Mouse (Mus musculus) midbrain, embryonic 10.5 days (tissue): ENCODE results near the gene Ttll8. TPM values are rescaled to one million over a fixed set of nuclear protein-coding genes. Genes with fewer than 3 reads are reported as not detected.
A peak's percentile ranks its signal among the peaks of the same experiment; 100 is the strongest.

ENCODE experiments used
- DNase-seq: peaks from one replicate; pipeline ENCODE4 v3.0.0-alpha.2; 2017; ENCODE audit warnings: low spot score
- H3K27ac ChIP-seq: fragments of 300-500 bp; sonication (generic); replicated peaks from 2 replicates; pipeline ENCODE4 v1.5.1; 2016; ENCODE audit warnings: mild to moderate bottlenecking
- H3K27me3 ChIP-seq: fragments of 300-500 bp; sonication (generic); 2 replicates; pipeline ENCODE4 v1.6.1; 2016; ENCODE audit warnings: low read depth, mild to moderate bottlenecking; ENCODE audit not compliant: poor library complexity, severe bottlenecking
- H3K36me3 ChIP-seq: fragments of 300-500 bp; sonication (generic); 2 replicates; pipeline ENCODE4 v1.6.1; 2016; ENCODE audit warnings: mild to moderate bottlenecking, moderate library complexity
- H3K4me1 ChIP-seq: fragments of 300-500 bp; sonication (generic); 2 replicates; pipeline ENCODE4 v1.6.1; 2016
- H3K4me3 ChIP-seq: fragments of 300-500 bp; sonication (generic); 2 replicates; pipeline ENCODE4 v1.5.1; 2016; ENCODE audit warnings: mild to moderate bottlenecking, moderate library complexity
- H3K9me3 ChIP-seq: fragments of 300-500 bp; sonication (generic); replicated peaks from 2 replicates; pipeline ENCODE4 v1.6.1; 2016; ENCODE audit warnings: mild to moderate bottlenecking
- WGBS: fragments of 180-500 bp; shearing (Covaris S2); methylation state at CpG from one replicate; pipeline ENCODE4 v1.1.7; 2016; 5-methylcytosine and 5-hydroxymethylcytosine counted together
- polyA plus RNA-seq: library from polyadenylated mRNA; unstranded; fragments of >200 nt; fragmentation: Nextera tagmentation; extraction: Ambion mirVana; gene quantifications from 2 replicates; pipeline ENCODE4 v1.2.1, GENCODE M21; 2016

The Ttll8 gene
- polyA plus RNA-seq, 1 experiment from 2014 or later = not detected

DNA sequence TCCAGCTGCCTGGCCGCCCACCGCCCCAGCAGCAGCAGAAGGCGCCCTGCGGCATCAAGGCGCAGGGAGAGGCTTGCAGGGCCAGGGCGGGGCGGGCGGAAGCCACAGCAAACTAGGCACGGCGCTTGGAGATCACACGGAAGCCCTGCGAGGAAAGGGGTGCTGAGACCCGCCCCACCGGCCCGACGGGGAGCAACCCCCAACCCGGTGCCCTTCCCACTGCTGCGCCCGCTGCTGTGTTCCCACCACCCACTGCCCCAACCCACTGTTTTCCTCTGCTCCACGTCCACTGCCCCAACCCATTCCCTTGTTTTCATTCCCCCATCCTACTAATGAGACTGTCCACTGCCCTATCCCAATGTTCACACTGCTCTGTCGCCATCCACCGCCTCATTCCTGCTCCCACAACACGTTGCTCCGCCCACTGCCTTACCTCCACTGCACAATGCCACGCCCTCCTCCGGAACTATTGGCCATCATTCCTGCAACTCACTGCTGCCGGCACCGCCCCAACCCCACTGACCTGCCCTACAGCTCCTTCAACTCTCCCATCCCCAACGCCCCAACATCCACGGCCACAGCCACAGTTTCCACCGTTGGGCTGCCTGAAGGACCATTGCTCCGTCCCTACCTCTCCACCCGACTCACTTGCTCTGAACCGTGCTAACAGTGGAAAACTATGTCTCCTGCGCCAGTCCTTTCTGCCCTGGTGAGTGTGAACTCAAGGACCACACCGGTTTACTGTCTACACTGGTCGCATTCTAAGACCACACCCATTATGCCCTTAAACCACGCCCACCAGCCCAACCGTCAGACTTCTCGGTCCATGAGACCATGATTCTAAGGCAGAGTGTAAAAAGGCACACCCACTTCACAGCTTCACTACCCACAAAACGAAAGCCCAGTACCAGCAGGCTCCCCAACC, 63.2 kb downstream of the Ttll8 start:
- Histone ChIP-seq H3K27ac (peak overlapping the region; percentile 77), H3K27me3 (peaks cover 38% of the 10 kb centered on the region), H3K9me3 (no peaks in the 10 kb centered on the region), H3K36me3 (no peaks in the 10 kb centered on the region), H3K4me1 (peaks cover 22% of the 10 kb centered on the region), H3K4me3 (peak overlapping the region; percentile 62)
- peak; percentile 79 for DNase-seq
- WGBS = 2% methylated on average over 41 of the region's 41 CpGs

- WGBS = 73% methylated on average over 3 of the region's 3 CpGs
- no peak for DNase-seq
- H3K27ac ChIP-seq = no peak overlapping the region
These were observed 64.2 kb downstream of the Ttll8 start for GRCm38 (mm10) chr15:88889994-88890393.

DNA sequence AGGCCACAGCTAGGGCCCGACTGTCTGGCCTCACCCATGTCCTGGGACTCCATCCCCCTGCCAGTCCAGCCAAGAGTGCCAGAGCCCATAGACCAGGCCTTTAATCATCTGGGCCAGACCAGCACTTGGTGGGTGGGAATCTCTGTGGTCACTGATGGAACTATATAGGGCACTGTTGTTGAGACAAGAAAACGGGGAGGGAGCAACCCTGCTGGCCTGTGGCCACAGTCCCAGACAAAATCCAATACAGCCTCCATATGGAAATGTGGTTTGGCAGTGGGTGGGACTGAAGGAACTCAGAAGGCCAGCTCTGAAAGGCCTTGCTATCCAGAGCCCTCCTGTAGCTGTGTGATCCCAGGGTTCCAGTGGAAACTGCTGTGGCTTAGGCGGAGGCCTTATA, 65.2 kb downstream of the Ttll8 start:
- Histone ChIP-seq H3K27ac (no peak overlapping the region), H3K27me3 (peaks cover 38% of the 10 kb centered on the region), H3K4me1 (peaks cover 22% of the 10 kb centered on the region), H3K4me3 (no peak overlapping the region), H3K9me3 (no peaks in the 10 kb centered on the region), H3K36me3 (no peaks in the 10 kb centered on the region)
- WGBS = 87% methylated on average over 3 of the region's 3 CpGs
- DNase-seq = no peak

More at GRCm38 (mm10) chr15:88889994-88890393, 64.2 kb downstream of the Ttll8 start:
- Histone ChIP-seq H3K4me1 (peaks cover 22% of the 10 kb centered on the region), H3K9me3 (no peaks in the 10 kb centered on the region), H3K4me3 (peak overlapping the region; percentile 62; the same call in 1 of the 2 replicates), H3K36me3 (no peaks in the 10 kb centered on the region), H3K27me3 (peaks cover 38% of the 10 kb centered on the region)

DNA sequence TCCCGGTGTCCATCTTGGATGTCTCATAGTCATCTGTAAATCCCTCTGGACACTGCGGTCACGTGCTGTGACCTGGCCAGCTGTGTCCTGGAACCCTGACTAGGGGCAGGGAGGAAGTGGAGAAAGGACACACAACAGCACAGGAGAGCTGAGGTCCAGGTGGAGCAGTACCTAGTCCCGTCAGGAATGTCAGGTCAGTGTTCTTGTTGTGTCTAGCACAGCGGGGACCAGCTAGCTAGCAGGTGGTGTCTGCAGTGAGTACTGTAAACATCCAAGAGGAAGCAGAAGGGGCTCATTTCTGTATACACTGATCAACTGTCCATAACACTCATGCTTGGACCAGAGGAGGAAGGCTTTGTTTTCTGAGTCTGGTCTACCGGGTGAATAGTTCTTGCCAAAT, 68.8 kb downstream of the Ttll8 start:
- Histone ChIP-seq H3K4me1 (peaks cover 7% of the 10 kb centered on the region), H3K9me3 (no peaks in the 10 kb centered on the region), H3K27me3 (peaks cover 22% of the 10 kb centered on the region), H3K36me3 (no peaks in the 10 kb centered on the region), H3K27ac (no peak overlapping the region), H3K4me3 (no peak overlapping the region)
- 89% methylated on average over 6 of the region's 6 CpGs for WGBS
- no peak for DNase-seq

DNA sequence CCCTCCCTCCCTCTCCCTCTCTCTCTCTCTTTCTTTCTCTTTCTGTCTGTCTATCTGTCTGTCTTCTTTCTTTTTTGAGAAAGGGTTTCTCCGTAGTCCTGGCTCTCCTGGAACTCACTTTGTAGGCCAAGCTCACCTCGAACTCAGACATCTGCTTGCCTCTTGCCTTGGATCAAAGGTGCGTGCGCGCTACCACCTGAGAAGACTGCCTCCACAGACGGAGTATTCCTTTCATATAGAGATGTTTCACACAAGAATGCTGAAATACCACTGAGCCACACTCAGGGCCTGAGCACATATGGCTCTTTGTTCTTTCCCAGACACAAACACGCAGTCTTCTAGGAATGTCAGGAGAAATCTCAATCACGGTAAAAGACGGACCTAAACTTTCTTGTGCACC, 70.9 kb downstream of the Ttll8 start:
- Histone ChIP-seq H3K36me3 (no peaks in the 10 kb centered on the region), H3K9me3 (no peaks in the 10 kb centered on the region), H3K27ac (no peak overlapping the region), H3K27me3 (peaks cover 6% of the 10 kb centered on the region; the same call in 1 of the 2 replicates), H3K4me3 (no peak overlapping the region), H3K4me1 (no peaks in the 10 kb centered on the region)
- no peak for DNase-seq
- WGBS = 92% methylated on average over 9 of the region's 9 CpGs

DNA sequence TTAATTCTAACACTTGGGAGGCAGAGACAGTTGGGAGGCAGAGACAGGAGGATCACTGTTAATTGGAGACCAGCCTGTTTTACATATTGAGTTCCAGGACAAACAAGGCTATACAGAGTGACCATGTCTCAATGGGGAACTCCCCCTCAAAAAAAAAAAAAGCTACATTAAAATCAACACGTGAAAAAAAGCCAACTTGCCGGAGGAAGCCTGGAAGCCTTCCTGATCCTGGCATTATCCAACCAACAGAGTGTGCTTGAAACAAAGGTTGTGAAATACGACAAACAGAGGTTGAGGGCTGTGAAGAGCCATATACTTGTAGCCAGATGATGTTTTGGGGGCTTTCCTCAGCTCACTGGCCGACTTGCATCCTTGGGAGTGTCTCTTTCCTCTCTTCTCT, 71.4 kb downstream of the Ttll8 start:
- Histone ChIP-seq H3K36me3 (no peaks in the 10 kb centered on the region), H3K4me3 (no peak overlapping the region), H3K27me3 (peaks cover 6% of the 10 kb centered on the region; the same call in 1 of the 2 replicates), H3K4me1 (no peaks in the 10 kb centered on the region), H3K27ac (no peak overlapping the region), H3K9me3 (no peaks in the 10 kb centered on the region)
- DNase-seq = no peak
- 73% methylated on average over 4 of the region's 4 CpGs for WGBS

- H3K4me1 ChIP-seq = peaks cover 2% of the 10 kb centered on the region
- no peak overlapping the region for H3K27ac ChIP-seq
- H3K27me3 ChIP-seq = peaks cover 6% of the 10 kb centered on the region; the same call in 1 of the 2 replicates
- H3K36me3 ChIP-seq = no peaks in the 10 kb centered on the region
- H3K9me3 ChIP-seq = no peaks in the 10 kb centered on the region
- WGBS = 69% methylated on average over 22 of the region's 22 CpGs
- no peak for DNase-seq
- H3K4me3 ChIP-seq = no peak overlapping the region
These were observed 72.8 kb downstream of the Ttll8 start for GRCm38 (mm10) chr15:88881253-88882044.

GRCm38 (mm10) chr15:88877021-88877400, 77.2 kb downstream of the Ttll8 start:
- no peak for DNase-seq
- Histone ChIP-seq H3K27ac (no peak overlapping the region), H3K36me3 (no peaks in the 10 kb centered on the region), H3K4me3 (no peak overlapping the region), H3K9me3 (no peaks in the 10 kb centered on the region), H3K27me3 (peaks cover 13% of the 10 kb centered on the region), H3K4me1 (peaks cover 12% of the 10 kb centered on the region)
- 87% methylated on average over 10 of the region's 10 CpGs for WGBS

DNA sequence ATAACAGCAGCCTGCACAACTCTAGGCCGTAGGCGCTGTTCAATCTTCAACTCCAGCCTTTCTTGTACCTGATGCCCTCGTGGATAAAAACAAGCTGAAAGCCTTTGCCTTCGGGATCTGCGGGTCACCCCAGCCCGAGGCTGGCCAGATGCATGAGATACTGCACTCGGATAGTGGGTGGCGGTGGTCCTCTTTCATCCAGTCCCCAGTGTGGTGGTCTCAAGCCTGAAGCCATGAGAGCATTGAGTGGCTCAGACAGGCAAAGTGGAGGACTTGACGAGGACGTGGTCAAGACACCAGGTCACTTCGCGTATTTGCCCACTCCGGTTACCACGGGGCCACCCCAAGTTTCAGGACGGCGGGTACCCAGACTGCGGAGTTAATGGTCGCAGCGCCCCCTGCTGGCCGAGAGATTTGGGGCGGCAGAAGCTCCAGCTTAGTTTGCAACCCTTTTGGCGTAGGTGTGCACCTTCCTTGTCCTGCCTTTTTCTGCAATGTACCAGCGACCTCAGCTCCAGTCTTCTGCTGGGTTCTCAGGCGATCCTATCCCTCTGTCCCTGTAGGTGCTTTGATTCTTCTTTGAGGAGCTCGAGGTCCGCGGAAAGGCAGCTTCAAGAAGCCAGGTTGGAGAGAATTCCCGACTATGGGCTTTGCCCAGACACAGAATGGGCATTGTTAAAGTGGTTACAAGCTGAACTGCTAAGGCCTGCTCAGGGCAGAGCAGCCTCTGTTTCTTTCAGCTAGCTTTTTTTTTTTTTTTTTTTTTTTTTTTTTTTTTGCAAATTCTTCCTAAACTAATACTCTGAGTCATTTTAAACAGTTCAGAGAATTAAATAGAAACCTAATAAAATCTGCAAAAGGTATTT, 77.8 kb downstream of the Ttll8 start:
- Histone ChIP-seq H3K4me1 (peaks cover 12% of the 10 kb centered on the region), H3K9me3 (no peaks in the 10 kb centered on the region), H3K27ac (no peak overlapping the region; the same call in 1 of the 2 replicates), H3K36me3 (no peaks in the 10 kb centered on the region), H3K4me3 (peak overlapping the region; percentile 37), H3K27me3 (peaks cover 13% of the 10 kb centered on the region)
- DNase-seq = peak; percentile 84
- 11% methylated on average over 28 of the region's 28 CpGs for WGBS

GRCm38 (mm10) chr15:88875625-88876081, 78.6 kb downstream of the Ttll8 start:
- 33% methylated on average over 10 of the region's 10 CpGs for WGBS
- DNase-seq = no peak
- H3K9me3 ChIP-seq = no peaks in the 10 kb centered on the region
- H3K4me1 ChIP-seq = peaks cover 12% of the 10 kb centered on the region
- 0 out of 2 replicates have a peak overlapping the region, but pooled peaks have one; percentile 37 for H3K4me3 ChIP-seq
- no peaks in the 10 kb centered on the region for H3K36me3 ChIP-seq
- peaks cover 13% of the 10 kb centered on the region for H3K27me3 ChIP-seq
- no peak overlapping the region for H3K27ac ChIP-seq

DNA sequence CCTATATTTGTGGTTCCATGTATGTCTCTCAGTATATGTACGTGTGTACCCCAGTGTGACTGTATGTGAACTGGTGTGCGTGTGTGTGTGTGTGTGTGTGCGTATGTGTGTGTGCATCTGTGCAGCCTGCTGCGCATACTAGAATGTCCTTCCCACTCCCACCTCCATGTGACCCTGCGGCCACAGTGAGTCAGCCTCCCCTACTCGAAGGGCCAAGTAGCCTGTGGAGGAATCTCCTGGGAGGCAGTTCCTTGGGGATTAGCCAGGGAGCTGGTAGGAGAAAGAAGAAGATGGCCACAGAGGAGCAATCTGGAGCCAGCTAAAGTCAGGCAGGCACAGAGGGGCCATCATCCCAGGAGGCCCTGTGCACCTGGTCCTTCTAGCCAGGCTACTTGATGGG, 79.7 kb downstream of the Ttll8 start:
- 88% methylated on average over 6 of the region's 6 CpGs for WGBS
- Histone ChIP-seq H3K4me3 (no peak overlapping the region), H3K27ac (no peak overlapping the region), H3K4me1 (peaks cover 12% of the 10 kb centered on the region), H3K27me3 (peaks cover 13% of the 10 kb centered on the region), H3K36me3 (no peaks in the 10 kb centered on the region), H3K9me3 (no peaks in the 10 kb centered on the region)
- no peak for DNase-seq

DNA sequence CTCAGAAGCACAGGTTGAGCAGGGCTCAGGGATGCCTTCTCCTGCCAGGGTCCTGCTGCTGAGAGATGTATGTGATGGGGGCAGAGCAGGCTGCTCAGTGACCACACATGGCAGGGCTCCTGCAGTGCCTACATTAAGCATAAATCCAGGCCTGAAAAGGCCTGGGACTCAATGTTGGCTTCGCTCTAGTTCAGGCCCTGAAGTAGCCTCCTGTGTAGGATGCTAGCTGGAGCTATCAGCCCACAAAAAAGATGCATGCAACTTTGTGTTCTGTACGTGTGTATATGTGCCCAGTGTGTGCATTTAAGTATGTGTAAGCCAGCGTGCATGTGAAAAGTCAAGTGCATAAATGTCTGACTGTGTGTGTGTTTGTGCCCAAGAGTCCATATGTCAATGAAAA, 80.2 kb downstream of the Ttll8 start:
- H3K4me1 ChIP-seq = peaks cover 12% of the 10 kb centered on the region
- no peaks in the 10 kb centered on the region for H3K9me3 ChIP-seq
- no peaks in the 10 kb centered on the region for H3K36me3 ChIP-seq
- WGBS = 81% methylated on average over 3 of the region's 3 CpGs
- H3K4me3 ChIP-seq = no peak overlapping the region
- H3K27me3 ChIP-seq = peaks cover 13% of the 10 kb centered on the region
- H3K27ac ChIP-seq = no peak overlapping the region
- DNase-seq = no peak
